Mouse (Mus musculus): Measurements from ENCODE around the gene Slc5a6. TPM values are rescaled to one million over a fixed set of nuclear protein-coding genes. Genes with fewer than 3 reads are reported as not detected.

Gene Slc5a6
- total RNA-seq (2021) (10 to 100 TPM; 27.7 to 39.6 TPM), polyA plus RNA-seq (2012; rRNA removed) (88.3 and 93.5 TPM in 2 replicates)
- long read RNA-seq, transcript Slc5a6-205 (17 exons, 3,248 nt), result major isoform, 8 of 30 reads
- long read RNA-seq, partial matches to known transcripts, result 1 of 30 reads
- long read RNA-seq, other reads (novel, unspliced or antisense), result 19 of 30 reads

- DNase-seq, result peak; percentile 61
Observed at GRCm38 (mm10) chr5:31048763-31049641, at the start of gene Slc5a6. Gene Slc5a6 (minus strand): TSS chr5:31048924.

- no peak for DNase-seq
Observed at GRCm38 (mm10) chr5:31095711-31096480, 47.2 kb upstream of the Slc5a6 start.

DNA sequence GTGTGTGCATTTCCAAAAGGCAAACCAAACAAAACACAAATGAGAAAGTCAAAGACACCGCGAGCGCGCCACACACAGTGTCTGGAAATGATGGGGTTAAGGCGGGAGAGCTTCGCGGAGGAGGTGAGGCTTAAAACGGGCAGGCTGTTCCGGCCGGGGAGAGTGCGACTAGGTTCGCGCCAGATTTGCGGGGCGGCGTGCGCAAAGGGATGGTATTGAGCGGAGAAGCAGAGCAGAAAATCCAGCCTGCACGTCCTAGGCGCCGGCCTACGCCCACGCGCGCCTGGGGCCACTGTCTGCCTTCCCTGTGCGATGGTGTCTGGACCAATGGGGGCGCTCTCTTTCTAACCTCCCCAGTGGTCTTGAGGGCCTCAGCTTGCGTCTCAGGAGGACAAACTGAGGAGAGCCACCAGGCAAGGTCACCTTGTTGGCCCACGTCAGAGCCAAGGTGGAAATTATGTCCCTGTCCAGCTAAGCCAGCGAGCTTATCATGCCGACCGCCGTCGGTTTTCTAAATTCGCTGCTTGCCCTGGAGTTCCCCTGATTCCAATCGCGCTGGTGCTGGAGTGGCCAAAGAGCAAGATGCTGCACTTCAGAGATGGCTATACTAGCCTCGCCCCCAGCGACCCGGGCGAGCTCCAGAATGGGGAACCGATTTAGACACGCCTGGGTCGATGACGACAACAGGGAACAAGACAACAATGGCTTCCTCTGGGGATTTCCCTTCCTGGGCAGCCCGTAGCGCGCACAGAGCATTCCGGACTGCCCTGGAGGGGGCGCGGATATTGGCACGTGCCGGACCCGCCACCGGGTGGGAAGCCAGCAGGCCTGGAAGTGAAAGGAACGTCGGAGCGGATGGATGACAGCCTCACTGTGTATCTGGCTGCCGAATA lies 46.3 kb upstream of the Slc5a6 start:
- peak; percentile 68 for DNase-seq

- DNase-seq, result no peak
Observed at GRCm38 (mm10) chr5:31094100-31094798, 45.5 kb upstream of the Slc5a6 start.

DNA sequence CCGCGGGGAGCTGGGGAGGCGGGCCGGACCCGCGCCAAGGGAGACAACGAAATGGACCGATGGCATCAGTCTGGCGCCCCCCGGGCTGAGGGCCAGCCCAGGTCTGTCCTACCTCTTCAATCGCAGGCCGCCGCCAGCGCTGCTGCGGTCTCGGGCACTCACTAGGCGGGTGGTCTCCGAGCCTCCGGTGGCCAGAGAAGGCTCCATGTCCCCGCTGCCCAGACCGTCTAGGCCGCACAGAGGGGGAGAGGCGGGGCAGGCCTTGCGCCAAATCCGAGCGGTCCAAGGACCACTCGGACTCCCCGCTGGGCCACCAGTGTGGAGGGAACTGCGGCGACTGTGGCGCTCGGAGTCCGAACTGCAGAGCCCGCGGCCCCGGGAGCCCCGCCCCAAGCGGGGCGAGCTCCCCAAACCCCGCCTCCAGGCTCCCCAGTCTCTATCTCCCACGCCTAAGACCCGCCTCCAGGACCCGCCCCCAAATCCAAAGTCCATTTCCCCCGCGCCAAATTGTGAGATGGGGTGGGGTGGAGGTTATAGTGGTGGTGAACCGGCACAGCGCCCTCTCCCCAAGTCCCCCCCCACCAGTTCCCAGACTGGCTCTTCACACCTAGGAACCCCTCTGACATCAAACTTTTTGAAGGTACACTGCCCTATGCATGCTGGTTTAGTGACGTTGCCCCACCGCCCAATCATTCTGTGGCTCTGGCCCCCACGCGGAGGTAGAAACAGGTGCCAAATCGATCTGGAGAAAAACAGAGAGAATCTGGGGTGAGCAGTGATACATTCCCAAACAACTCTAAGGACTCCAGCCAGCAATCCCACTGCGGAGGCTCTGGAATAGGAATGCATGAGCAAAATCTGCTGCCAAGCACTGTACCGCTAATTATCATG lies 44.7 kb upstream of the Slc5a6 start:
- DNase-seq, result peak; percentile 72

- DNase-seq, result no peak
Observed at GRCm38 (mm10) chr5:31092231-31092975, 43.7 kb upstream of the Slc5a6 start.

DNA sequence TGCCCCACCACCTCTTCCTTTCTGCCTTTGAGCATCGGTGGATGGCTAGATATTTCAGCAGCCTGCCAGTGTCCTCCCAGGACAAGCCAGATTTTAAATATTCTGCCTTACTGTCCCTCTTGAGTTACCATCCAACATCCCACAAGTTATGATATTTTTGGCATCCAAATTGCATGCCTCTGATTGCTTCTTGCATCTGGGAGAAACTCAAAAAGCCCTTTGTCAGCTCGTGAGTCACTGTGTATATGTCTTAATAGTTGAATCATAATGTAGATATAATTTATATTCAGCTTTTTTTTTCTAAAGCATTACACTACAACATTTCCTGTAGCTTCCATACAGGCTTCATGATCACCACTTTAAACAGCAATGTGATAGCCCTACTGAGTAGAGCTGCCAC lies 38.4 kb upstream of the Slc5a6 start:
- no peak for DNase-seq

DNA sequence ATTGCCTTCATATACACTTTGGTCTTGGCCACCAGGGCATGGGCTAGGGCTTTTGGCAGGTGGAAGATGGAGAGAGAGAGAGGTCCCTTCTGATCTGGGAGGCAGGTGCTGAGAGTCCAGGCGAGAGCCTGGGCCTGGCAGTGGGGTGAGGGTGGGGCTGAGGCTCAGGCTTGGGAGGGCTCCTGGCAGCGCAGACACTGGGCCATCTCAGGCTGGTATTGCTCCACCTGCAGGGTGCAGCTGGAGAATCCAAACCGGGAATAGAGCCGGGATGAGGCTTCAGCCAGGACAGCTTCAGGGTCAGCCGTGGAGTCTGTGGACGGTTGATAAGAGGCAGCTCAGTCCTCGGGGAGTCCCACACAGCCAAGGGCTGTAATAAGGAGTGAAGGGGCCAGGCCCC lies 37.9 kb upstream of the Slc5a6 start:
- no peak for DNase-seq

DNA sequence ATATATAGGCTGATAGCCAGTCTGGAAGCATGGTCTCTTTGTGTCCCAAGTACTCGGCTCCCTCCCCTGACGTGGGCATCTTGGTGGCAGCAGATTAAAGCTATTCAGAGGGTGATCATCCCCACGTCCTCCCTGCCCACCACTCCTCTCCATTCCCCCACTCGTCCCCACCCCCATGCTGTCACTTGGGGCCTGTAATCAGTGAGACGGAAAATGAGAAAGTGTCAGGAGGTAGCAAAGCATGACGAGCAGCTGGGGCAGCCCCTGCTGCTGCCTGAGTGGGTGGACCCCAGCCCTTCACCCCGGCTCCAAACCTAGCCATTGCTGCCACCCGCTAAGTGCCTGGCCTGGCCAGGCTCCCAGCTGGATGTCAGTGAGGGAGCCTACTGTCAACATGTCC lies 35.2 kb upstream of the Slc5a6 start:
- DNase-seq, result no peak

DNA sequence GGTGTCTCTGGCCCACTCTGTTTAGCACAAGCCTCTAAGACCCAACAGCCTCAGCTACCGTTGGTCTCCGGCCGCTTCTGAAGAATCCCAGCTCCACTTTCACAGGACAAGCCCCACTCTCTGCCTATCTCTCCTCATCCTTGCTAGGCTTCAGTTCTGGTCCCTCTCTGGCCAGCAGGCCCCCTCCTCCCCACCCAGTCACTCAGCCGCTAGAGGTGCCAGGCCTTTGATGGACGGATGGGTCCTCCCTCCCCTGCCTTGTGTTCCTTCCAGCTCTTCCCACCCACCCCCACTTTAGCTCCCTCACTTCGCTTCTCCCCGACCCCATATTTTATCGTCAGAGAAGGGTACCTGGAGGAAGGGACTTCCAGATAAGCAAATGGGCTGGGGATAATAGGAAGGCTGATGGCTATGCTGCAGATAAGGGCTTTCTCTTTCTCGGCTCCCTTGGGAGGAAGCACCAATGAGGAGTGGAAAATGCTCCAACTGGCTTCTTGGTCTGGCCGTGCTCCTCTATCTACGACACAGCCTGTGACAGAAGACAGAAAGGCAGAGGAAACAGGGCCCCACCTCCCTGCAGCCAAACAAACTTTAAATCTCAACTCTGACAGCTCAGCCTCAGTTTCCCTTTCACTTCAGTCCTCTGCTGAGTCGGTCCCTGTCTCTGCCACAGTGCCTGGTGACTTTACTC lies 34.4 kb upstream of the Slc5a6 start:
- no peak for DNase-seq

DNA sequence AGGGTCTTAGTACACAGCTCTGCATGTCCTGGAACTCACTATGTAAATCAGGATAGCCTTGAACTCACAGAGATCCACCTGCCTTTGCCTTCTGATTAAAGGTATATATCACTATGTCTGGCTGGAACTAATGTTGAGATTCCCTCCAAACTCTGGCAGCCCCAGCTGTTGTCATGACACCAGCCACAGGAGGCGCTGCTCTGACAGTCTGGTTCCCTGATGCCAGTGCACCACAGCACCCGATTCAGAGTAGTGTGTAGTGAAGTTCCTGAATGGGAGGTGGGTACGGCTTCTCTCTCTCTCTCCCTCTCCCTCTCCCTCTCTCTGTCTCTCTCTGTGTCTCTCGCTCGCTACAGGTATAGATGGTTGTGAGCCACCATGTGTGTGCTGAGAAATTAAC lies 33.6 kb upstream of the Slc5a6 start:
- peak; percentile 55 for DNase-seq

DNA sequence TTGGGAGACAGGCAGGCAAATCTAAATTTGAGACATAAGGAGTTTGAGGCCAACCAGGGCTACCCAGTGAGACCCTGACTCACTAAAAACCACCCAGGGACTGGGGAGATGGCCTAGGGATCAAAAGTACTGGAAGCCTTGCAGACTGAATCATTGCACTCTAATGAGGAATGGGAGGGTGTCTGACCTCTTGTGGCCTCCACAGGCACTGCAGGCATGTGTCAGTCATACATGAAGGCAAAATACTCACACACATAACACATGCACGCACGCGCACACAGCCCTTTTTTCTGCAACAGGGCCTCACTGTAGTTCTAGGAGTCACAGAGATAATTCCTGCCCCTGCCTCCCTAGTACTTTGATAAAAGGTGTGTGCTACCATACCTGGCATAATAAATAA lies 32.7 kb upstream of the Slc5a6 start:
- DNase-seq, result peak; percentile 45

GRCm38 (mm10) chr5:31080795-31081164 lies 32.1 kb upstream of the Slc5a6 start:
- no peak for DNase-seq

- no peak for DNase-seq
Observed at GRCm38 (mm10) chr5:31080059-31080794, 31.5 kb upstream of the Slc5a6 start.

- DNase-seq, result peak; percentile 80
Observed at GRCm38 (mm10) chr5:31076346-31076745, 27.6 kb upstream of the Slc5a6 start.

DNA sequence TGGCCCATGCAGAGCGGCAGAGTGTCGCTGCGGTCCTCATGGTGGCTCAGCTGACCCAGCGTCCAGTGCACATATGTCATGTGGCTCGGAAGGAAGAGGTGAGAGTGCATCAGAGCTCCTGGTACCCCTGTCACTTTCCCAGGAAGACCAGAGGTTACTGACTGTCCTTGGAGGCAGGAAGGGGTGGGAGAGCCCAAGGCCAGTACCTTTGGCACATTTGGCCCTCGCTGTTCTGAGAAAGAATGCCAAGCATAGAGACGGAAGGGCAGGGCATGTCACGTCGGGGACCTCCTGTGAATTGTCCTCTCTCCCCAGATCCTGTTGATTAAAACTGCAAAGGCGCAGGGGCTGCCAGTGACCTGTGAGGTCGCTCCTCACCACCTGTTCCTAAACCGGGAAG lies 24.5 kb upstream of the Slc5a6 start:
- DNase-seq, result no peak

- DNase-seq, result no peak
Observed at GRCm38 (mm10) chr5:31071821-31072220, 23.1 kb upstream of the Slc5a6 start.

DNA sequence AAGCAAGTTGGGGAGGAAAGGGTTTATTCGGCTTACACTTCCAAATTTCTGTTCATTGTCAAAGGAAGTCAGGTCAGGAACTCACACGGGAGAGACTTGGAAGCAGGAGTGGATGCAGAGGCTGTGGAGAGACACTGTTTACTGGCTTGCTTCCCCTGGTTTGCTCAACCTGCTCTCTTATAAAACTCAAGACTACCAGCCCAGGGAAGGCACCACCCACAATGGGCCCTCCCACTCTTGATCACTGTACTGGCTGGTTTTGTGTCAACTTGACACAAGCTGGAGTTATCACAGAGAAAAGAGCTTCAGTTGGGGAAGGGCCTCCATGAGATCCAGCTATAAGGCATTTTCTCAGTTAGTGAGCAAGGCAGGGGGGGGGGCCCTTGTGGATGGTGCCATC lies 22.3 kb upstream of the Slc5a6 start:
- no peak for DNase-seq
